Mouse (Mus musculus): ENCODE measurements around the gene Cby1. TPM values are rescaled to one million over a fixed set of nuclear protein-coding genes. Genes with fewer than 3 reads are reported as not detected.

Cby1 gene
- polyA plus RNA-seq, 1 experiment from 2014 or later: 84.2 TPM

- Histone ChIP-seq H3K36me3 (ENCODE audit: control insufficient read depth, insufficient read depth, low read length) (no peaks in the 10 kb centered on the region), H3K27me3 (ENCODE audit: control insufficient read depth, insufficient read depth, low read length) (no peaks in the 10 kb centered on the region), H3K4me3 (replicated peaks; ENCODE audit: low read depth, low read length) (peak overlapping the region; percentile 88), H3K27ac (replicated peaks; ENCODE audit: low read depth, low read length) (no peak overlapping the region), H3K9me3 (ENCODE audit: control insufficient read depth, low read length) (no peaks in the 10 kb centered on the region), H3K4me1 (ENCODE audit: control insufficient read depth, insufficient read depth, low read length) (peaks cover 44% of the 10 kb centered on the region), H3K9ac (replicated peaks; ENCODE audit: low read length) (peak overlapping the region; percentile 90; the same call in 1 of the 2 replicates), H3K4me2 (ENCODE audit: low read length) (peak overlapping the region; percentile 86)
- no peak for ATAC-seq (ENCODE audit: low FRiP score, low TSS enrichment)
- no peak for DNase-seq
- WGBS: 87% methylated on average over 6 of the region's 6 CpGs
These were observed 25.6 kb downstream of the Cby1 start for GRCm38 (mm10) chr15:79684616-79685015.

- DNase-seq: no peak
- no peaks in the 10 kb centered on the region for H3K36me3 ChIP-seq (ENCODE audit: control insufficient read depth, insufficient read depth, low read length)
- no peak for ATAC-seq (ENCODE audit: low FRiP score, low TSS enrichment)
- peaks cover 48% of the 10 kb centered on the region for H3K4me1 ChIP-seq (ENCODE audit: control insufficient read depth, insufficient read depth, low read length)
- WGBS: 57% methylated on average over 6 of the region's 6 CpGs
- no peaks in the 10 kb centered on the region for H3K27me3 ChIP-seq (ENCODE audit: control insufficient read depth, insufficient read depth, low read length)
- H3K9me3 ChIP-seq (ENCODE audit: control insufficient read depth, low read length): no peaks in the 10 kb centered on the region
- H3K9ac ChIP-seq (replicated peaks; ENCODE audit: low read length): peak overlapping the region; percentile 90
- H3K4me3 ChIP-seq (replicated peaks; ENCODE audit: low read depth, low read length): peak overlapping the region; percentile 88
- peak overlapping the region; percentile 86 for H3K4me2 ChIP-seq (ENCODE audit: low read length)
- no peak overlapping the region for H3K27ac ChIP-seq (replicated peaks; ENCODE audit: low read depth, low read length)
These were observed 26.2 kb downstream of the Cby1 start for GRCm38 (mm10) chr15:79685141-79685641.

- DNase-seq (no peak), ATAC-seq (ENCODE audit: low FRiP score, low TSS enrichment) (no peak)
- Histone ChIP-seq H3K9me3 (ENCODE audit: control insufficient read depth, low read length) (no peaks in the 10 kb centered on the region), H3K27ac (replicated peaks; ENCODE audit: low read depth, low read length) (no peak overlapping the region), H3K9ac (replicated peaks; ENCODE audit: low read length) (peak overlapping the region; percentile 90), H3K4me2 (ENCODE audit: low read length) (peak overlapping the region; percentile 86), H3K4me1 (ENCODE audit: control insufficient read depth, insufficient read depth, low read length) (peaks cover 48% of the 10 kb centered on the region), H3K4me3 (replicated peaks; ENCODE audit: low read depth, low read length) (peak overlapping the region; percentile 88), H3K36me3 (ENCODE audit: control insufficient read depth, insufficient read depth, low read length) (no peaks in the 10 kb centered on the region), H3K27me3 (ENCODE audit: control insufficient read depth, insufficient read depth, low read length) (no peaks in the 10 kb centered on the region)
- 21% methylated on average over 15 of the region's 15 CpGs for WGBS
These were observed 27.3 kb downstream of the Cby1 start for GRCm38 (mm10) chr15:79686046-79686869.

- Histone ChIP-seq H3K9me3 (ENCODE audit: control insufficient read depth, low read length) (no peaks in the 10 kb centered on the region), H3K9ac (replicated peaks; ENCODE audit: low read length) (peak overlapping the region; percentile 90), H3K4me3 (replicated peaks; ENCODE audit: low read depth, low read length) (peak overlapping the region; percentile 88), H3K4me2 (ENCODE audit: low read length) (peak overlapping the region; percentile 86), H3K27me3 (ENCODE audit: control insufficient read depth, insufficient read depth, low read length) (no peaks in the 10 kb centered on the region), H3K4me1 (ENCODE audit: control insufficient read depth, insufficient read depth, low read length) (peaks cover 55% of the 10 kb centered on the region), H3K27ac (replicated peaks; ENCODE audit: low read depth, low read length) (peak overlapping the region; percentile 93), H3K36me3 (ENCODE audit: control insufficient read depth, insufficient read depth, low read length) (no peaks in the 10 kb centered on the region)
- ATAC-seq (ENCODE audit: low FRiP score, low TSS enrichment): no peak
- DNase-seq: no peak
- 0% methylated on average over 30 of the region's 33 CpGs for WGBS
These were observed 28.2 kb downstream of the Cby1 start for GRCm38 (mm10) chr15:79687175-79687574.

GRCm38 (mm10) chr15:79687646-79688267 is 28.8 kb downstream of the Cby1 start, which contains the start of gene Josd1:
Gene Josd1 (minus strand): TSS chr15:79687919.
- Histone ChIP-seq H3K36me3 (ENCODE audit: control insufficient read depth, insufficient read depth, low read length) (no peaks in the 10 kb centered on the region), H3K27me3 (ENCODE audit: control insufficient read depth, insufficient read depth, low read length) (no peaks in the 10 kb centered on the region), H3K27ac (replicated peaks; ENCODE audit: low read depth, low read length) (peak within 1 kb of the TSS; percentile 93), H3K4me1 (ENCODE audit: control insufficient read depth, insufficient read depth, low read length) (peaks cover 56% of the 10 kb centered on the region), H3K9ac (replicated peaks; ENCODE audit: low read length) (peak within 1 kb of the TSS; percentile 90), H3K9me3 (ENCODE audit: control insufficient read depth, low read length) (no peaks in the 10 kb centered on the region), H3K4me2 (ENCODE audit: low read length) (peak within 1 kb of the TSS; percentile 86), H3K4me3 (replicated peaks; ENCODE audit: low read depth, low read length) (peak within 1 kb of the TSS; percentile 88)
- peak; percentile 69; the same call in 1 of the 2 replicates for ATAC-seq (ENCODE audit: low FRiP score, low TSS enrichment)
- DNase-seq: peak; percentile 96
- WGBS: under 1% methylated on average over 72 of the region's 72 CpGs

GRCm38 (mm10) chr15:79688268-79688956 is 29.4 kb downstream of the Cby1 start:
- Histone ChIP-seq H3K9ac (replicated peaks; ENCODE audit: low read length) (peak overlapping the region; percentile 90), H3K4me1 (ENCODE audit: control insufficient read depth, insufficient read depth, low read length) (peaks cover 56% of the 10 kb centered on the region), H3K4me2 (ENCODE audit: low read length) (peak overlapping the region; percentile 86), H3K9me3 (ENCODE audit: control insufficient read depth, low read length) (no peaks in the 10 kb centered on the region), H3K36me3 (ENCODE audit: control insufficient read depth, insufficient read depth, low read length) (no peaks in the 10 kb centered on the region), H3K4me3 (replicated peaks; ENCODE audit: low read depth, low read length) (peak overlapping the region; percentile 88), H3K27ac (replicated peaks; ENCODE audit: low read depth, low read length) (peak overlapping the region; percentile 93), H3K27me3 (ENCODE audit: control insufficient read depth, insufficient read depth, low read length) (no peaks in the 10 kb centered on the region)
- DNase-seq (no peak), ATAC-seq (ENCODE audit: low FRiP score, low TSS enrichment) (no peak)
- 3% methylated on average over 8 of the region's 8 CpGs for WGBS

- H3K9me3 ChIP-seq (ENCODE audit: control insufficient read depth, low read length): no peaks in the 10 kb centered on the region
- DNase-seq: no peak
- H3K36me3 ChIP-seq (ENCODE audit: control insufficient read depth, insufficient read depth, low read length): no peaks in the 10 kb centered on the region
- H3K27ac ChIP-seq (replicated peaks; ENCODE audit: low read depth, low read length): peak overlapping the region; percentile 60; the same call in 1 of the 2 replicates
- H3K4me1 ChIP-seq (ENCODE audit: control insufficient read depth, insufficient read depth, low read length): peaks cover 45% of the 10 kb centered on the region
- H3K27me3 ChIP-seq (ENCODE audit: control insufficient read depth, insufficient read depth, low read length): no peaks in the 10 kb centered on the region
- H3K4me3 ChIP-seq (replicated peaks; ENCODE audit: low read depth, low read length): peak overlapping the region; percentile 31
- peak overlapping the region; percentile 65 for H3K4me2 ChIP-seq (ENCODE audit: low read length)
- no peak overlapping the region for H3K9ac ChIP-seq (replicated peaks; ENCODE audit: low read length)
- 16% methylated on average over 24 of the region's 24 CpGs for WGBS
- ATAC-seq (ENCODE audit: low FRiP score, low TSS enrichment): no peak
These were observed 30.8 kb downstream of the Cby1 start for GRCm38 (mm10) chr15:79689662-79690425.
